Mouse (Mus musculus) frontal cortex, postnatal 14 days (tissue): ENCODE measurements around the gene Ddx17.

Experiments used
- DNase-seq, 2 experiments: peaks; one replicate each; pipeline ENCODE4 v3.0.0; 2022; ENCODE audit warnings: low spot score in 2 of 2

Gene Ddx17

GRCm38 (mm10) chr15:79518571-79518970, 28.0 kb downstream of the Ddx17 start:
- DNase-seq, result no peak

- no peak for DNase-seq
Measured at GRCm38 (mm10) chr15:79517710-79518109, 28.8 kb downstream of the Ddx17 start.

GRCm38 (mm10) chr15:79516171-79517096, 30.1 kb downstream of the Ddx17 start, which contains the start of gene Kdelr3:
Gene Kdelr3 (plus strand): TSS chr15:79516411.
- no peak for DNase-seq

GRCm38 (mm10) chr15:79513940-79514339, 32.6 kb downstream of the Ddx17 start:
- DNase-seq, result no peak

GRCm38 (mm10) chr15:79511553-79512320, 34.8 kb downstream of the Ddx17 start:
- DNase-seq, result peak; percentile 75 to 77

- no peak for DNase-seq
Measured at GRCm38 (mm10) chr15:79510425-79510824, 36.1 kb downstream of the Ddx17 start.

GRCm38 (mm10) chr15:79509998-79510397, 36.5 kb downstream of the Ddx17 start:
- peak in 1 of 2 experiments; percentile 60 for DNase-seq

- no peak for DNase-seq
Measured at GRCm38 (mm10) chr15:79507055-79507828, 39.3 kb downstream of the Ddx17 start.

GRCm38 (mm10) chr15:79506460-79506859, 40.1 kb downstream of the Ddx17 start:
- no peak for DNase-seq

GRCm38 (mm10) chr15:79505616-79506283, 40.8 kb downstream of the Ddx17 start:
- DNase-seq, result peak; percentile 57 to 65

- DNase-seq, result no peak
Measured at GRCm38 (mm10) chr15:79504707-79505452, 41.7 kb downstream of the Ddx17 start, which contains the start of gene Kcnj4. Gene Kcnj4 (minus strand): TSS chr15:79505241.

GRCm38 (mm10) chr15:79503438-79503837, 43.1 kb downstream of the Ddx17 start:
- DNase-seq, result no peak

GRCm38 (mm10) chr15:79502891-79503341, 43.6 kb downstream of the Ddx17 start:
- DNase-seq, result peak; percentile 57 to 64

GRCm38 (mm10) chr15:79500110-79500509, 46.4 kb downstream of the Ddx17 start:
- no peak for DNase-seq

- DNase-seq, result no peak
Measured at GRCm38 (mm10) chr15:79493527-79493926, 53.0 kb downstream of the Ddx17 start.

GRCm38 (mm10) chr15:79489463-79489862, 57.1 kb downstream of the Ddx17 start:
- no peak for DNase-seq

GRCm38 (mm10) chr15:79481181-79481688, 65.3 kb downstream of the Ddx17 start:
- no peak for DNase-seq
